Mouse (Mus musculus): Measurements from ENCODE around the gene Asgr2.

- TF ChIP-seq CTCF (IDR thresholded peaks at IDR 0.05; ENCODE audit: extremely low read depth, insufficient read depth, insufficient read length, insufficient replicate concordance) (no peak), POLR2A (IDR thresholded peaks at IDR 0.05; ENCODE audit: low read depth, low read length) (no peak)
These were observed 16.9 kb upstream of the Asgr2 start for GRCm38 (mm10) chr11:70075581-70075980.

Data from spleen, adult 2 months (tissue).